ENCODE assay signal across 8 mouse cellular contexts in the genomic region with DNA sequence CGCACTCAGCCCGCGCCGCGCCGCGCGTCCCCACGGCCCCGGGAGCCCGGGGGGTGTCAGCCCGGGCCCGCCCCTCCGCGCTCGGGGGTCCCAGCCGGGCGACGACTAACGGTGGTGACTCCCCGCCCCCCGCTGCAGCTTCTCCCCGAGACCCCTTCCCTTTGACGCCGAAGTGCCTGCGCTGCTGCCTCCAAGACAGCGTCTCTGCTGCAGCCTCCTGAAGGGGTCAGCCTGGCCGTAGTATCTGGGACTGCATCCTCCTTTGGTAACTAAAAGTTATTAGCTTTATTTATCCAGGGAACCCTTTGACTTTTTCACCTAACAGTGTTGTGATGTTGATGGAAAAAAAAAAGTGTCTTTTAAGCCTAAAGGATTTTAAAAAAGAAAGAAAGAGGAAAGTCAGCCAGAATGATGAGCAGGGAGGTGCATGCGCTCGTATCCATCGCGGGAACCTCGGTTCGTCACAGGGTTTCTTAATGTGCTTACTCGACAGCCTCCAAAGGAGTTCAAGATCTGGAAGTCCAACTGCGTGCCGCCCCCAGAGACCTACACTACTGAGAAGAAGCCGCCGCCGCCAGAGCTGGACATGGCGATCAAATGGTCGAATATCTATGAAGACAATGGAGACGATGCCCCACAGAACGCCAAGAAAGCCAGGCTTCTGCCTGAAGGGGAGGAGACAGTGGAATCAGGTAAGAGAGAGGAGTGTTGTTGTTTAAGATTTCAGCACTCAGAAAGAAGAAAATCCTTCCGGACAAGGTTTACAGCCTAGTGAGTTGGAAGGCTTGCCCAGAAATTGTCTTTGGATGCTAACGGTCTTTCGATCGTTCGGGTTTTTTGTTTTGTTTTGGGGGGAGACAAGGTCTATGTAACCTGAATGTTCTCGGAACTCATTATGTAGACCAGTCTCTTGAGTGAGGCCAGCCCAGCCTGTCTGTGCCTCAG. TPM values are rescaled to one million over a fixed set of nuclear protein-coding genes. Genes with fewer than 3 reads are reported as not detected.
DNase-seq lines count a peak whose midpoint lies in the region; ATAC-seq and TF ChIP-seq lines count a peak whose summit lies in the region.

No protein-coding gene starts in this region.

- no peak for TF ChIP-seq POLR2A in thymus, adult 2 months (IDR thresholded peaks at IDR 0.05; ENCODE audit: control insufficient read depth, extremely low read depth, insufficient read depth, low read length, poor library complexity)
- no peak for TF ChIP-seq POLR2A in liver, adult 2 months (IDR thresholded peaks at IDR 0.05; ENCODE audit: extremely low read depth, insufficient read depth, low read length)
- TF ChIP-seq POLR2A in small intestine, adult 2 months (IDR thresholded peaks at IDR 0.05; ENCODE audit: low read depth, low read length), result no peak

- DNase-seq in embryo, embryonic 10 days (ENCODE audit: low spot score), result peak; percentile 54
- DNase-seq in embryo, embryonic 9.5 days (ENCODE audit: extremely low spot score), result no peak
- peak; percentile 39 for DNase-seq in thymus, adult 2 months
- DNase-seq in thymus, postnatal 25 days, result no peak
- DNase-seq in liver, adult 2 months (ENCODE audit: extremely low read depth, low read depth, low spot score), result no peak
- no peak for DNase-seq in right cerebral cortex, postnatal 25 days

- H3K9me3 ChIP-seq in heart, embryonic 16.5 days (replicated peaks; ENCODE audit: control insufficient read depth, low read length), result no peaks in the 10 kb centered on the region

- H3K79me2 ChIP-seq in liver, adult 2 months (ENCODE audit: control insufficient read depth, insufficient read depth, low read length), result peaks cover 16% of the 10 kb centered on the region; the same call in 1 of the 2 replicates

- no peak for TF ChIP-seq CTCF in thymus, adult 2 months (IDR thresholded peaks at IDR 0.05; ENCODE audit: borderline replicate concordance, control insufficient read depth, extremely low read depth, insufficient read depth, low read length, poor library complexity)
- 0 out of 2 replicates have a peak, but pooled peaks have one; percentile 12 for TF ChIP-seq CTCF in liver, adult 2 months (IDR thresholded peaks at IDR 0.05; ENCODE audit: low read depth, low read length)
- no peak for TF ChIP-seq CTCF in small intestine, adult 2 months (IDR thresholded peaks at IDR 0.05; ENCODE audit: extremely low read depth, insufficient read length, insufficient replicate concordance, low read depth, low read length)

- H3K27ac ChIP-seq in thymus, adult 2 months (ENCODE audit: control insufficient read depth, insufficient read depth, low read length), result no peak overlapping the region
- peak overlapping the region; percentile 77; the same call in 1 of the 2 replicates for H3K27ac ChIP-seq in heart, embryonic 16.5 days (ENCODE audit: low read length)
- no peak overlapping the region for H3K27ac ChIP-seq in liver, adult 2 months (replicated peaks; ENCODE audit: insufficient read depth, low read depth, low read length)
- H3K27ac ChIP-seq in small intestine, adult 2 months (ENCODE audit: insufficient read depth, low read depth, low read length), result no peak overlapping the region

- H3K27me3 ChIP-seq in thymus, adult 2 months (ENCODE audit: control insufficient read depth, insufficient read depth, low read length), result no peaks in the 10 kb centered on the region
- no peaks in the 10 kb centered on the region for H3K27me3 ChIP-seq in heart, embryonic 16.5 days (ENCODE audit: control insufficient read depth, insufficient read depth, low read length)
- no peaks in the 10 kb centered on the region for H3K27me3 ChIP-seq in liver, adult 2 months (ENCODE audit: control insufficient read depth, insufficient read depth, low read length)
- no peaks in the 10 kb centered on the region for H3K27me3 ChIP-seq in small intestine, adult 2 months (ENCODE audit: control insufficient read depth, insufficient read depth, low read length)

- peak; percentile 10; the same call in 1 of the 2 replicates for ATAC-seq in heart, embryonic 16.5 days (replicated peaks; ENCODE audit: extremely low read depth, insufficient read depth, low FRiP score)

- H3K4me1 ChIP-seq in thymus, adult 2 months (replicated peaks; ENCODE audit: control insufficient read depth, insufficient read depth, low read length), result peaks cover 14% of the 10 kb centered on the region
- peaks cover 21% of the 10 kb centered on the region for H3K4me1 ChIP-seq in heart, embryonic 16.5 days (ENCODE audit: control insufficient read depth, insufficient read depth, low read length)
- H3K4me1 ChIP-seq in liver, adult 2 months (ENCODE audit: control insufficient read depth, insufficient read depth, low read length), result peaks cover 16% of the 10 kb centered on the region
- peaks cover 8% of the 10 kb centered on the region; the same call in 1 of the 2 replicates for H3K4me1 ChIP-seq in small intestine, adult 2 months (ENCODE audit: control insufficient read depth, insufficient read depth, insufficient read length, low read length)

- H3K36me3 ChIP-seq in thymus, adult 2 months (ENCODE audit: control insufficient read depth, insufficient read depth, low read length), result peaks cover 12% of the 10 kb centered on the region
- peaks cover 8% of the 10 kb centered on the region; the same call in 1 of the 2 replicates for H3K36me3 ChIP-seq in heart, embryonic 16.5 days (ENCODE audit: control insufficient read depth, insufficient read depth)
- peaks cover 16% of the 10 kb centered on the region for H3K36me3 ChIP-seq in liver, adult 2 months (ENCODE audit: control insufficient read depth, insufficient read depth, low read length)
- H3K36me3 ChIP-seq in small intestine, adult 2 months (ENCODE audit: control insufficient read depth, insufficient read depth, low read length), result peaks cover 31% of the 10 kb centered on the region

- H3K4me2 ChIP-seq in heart, embryonic 16.5 days (ENCODE audit: low read depth, low read length), result peak overlapping the region; percentile 84

- peak overlapping the region; percentile 94 for H3K4me3 ChIP-seq in thymus, adult 2 months (ENCODE audit: control insufficient read depth, insufficient read depth, low read length)
- peak overlapping the region; percentile 92 for H3K4me3 ChIP-seq in heart, embryonic 16.5 days (ENCODE audit: low read length)
- peak overlapping the region; percentile 99 for H3K4me3 ChIP-seq in liver, adult 2 months (ENCODE audit: insufficient read depth, low read depth, low read length)
- peak overlapping the region; percentile 71 for H3K4me3 ChIP-seq in small intestine, adult 2 months (ENCODE audit: low read depth, low read length)

- peak overlapping the region; percentile 86 for H3K9ac ChIP-seq in heart, embryonic 16.5 days (ENCODE audit: low read length)
- peak overlapping the region; percentile 99 for H3K9ac ChIP-seq in liver, adult 2 months (ENCODE audit: low read depth, low read length)

- WGBS in thymus, adult 2 months, result 23% methylated on average over 50 of the region's 50 CpGs
- WGBS in heart, embryonic 16.5 days, result 16% methylated on average over 49 of the region's 50 CpGs
- 16% methylated on average over 50 of the region's 50 CpGs for WGBS in liver, adult 2 months
- 12% methylated on average over 50 of the region's 50 CpGs for WGBS in small intestine, adult 2 months

RNA-seq across cellular contexts. Expression of a gene that starts 0.9 kb away (rescaled TPM):
- 19.2 and 20.6 TPM in 2 replicates for polyA plus RNA-seq in thymus, adult 2 months (2012; rRNA removed)
- polyA plus RNA-seq in heart, embryonic 16.5 days (2015; fragmentation: Nextera tagmentation; extraction: Ambion mirVana), result 39.6 and 45.5 TPM in 2 replicates
- total RNA-seq in liver, adult 2 months (2014; rRNA removed), result 6.7 and 8.2 TPM in 2 replicates
- 3.6 and 3.7 TPM in 2 replicates for polyA plus RNA-seq in liver, adult 2 months (2012; rRNA removed)
- 14.8 and 20.0 TPM in 2 replicates for polyA plus RNA-seq in small intestine, adult 2 months (2012; rRNA removed)

RNA-seq across cellular contexts. Expression of a gene that starts 16.1 kb away (rescaled TPM):
- 17.3 and 21.1 TPM in 2 replicates for polyA plus RNA-seq in thymus, adult 2 months (2012; rRNA removed)
- polyA plus RNA-seq in heart, embryonic 16.5 days (2015; fragmentation: Nextera tagmentation; extraction: Ambion mirVana), result 41.8 and 49.1 TPM in 2 replicates
- total RNA-seq in liver, adult 2 months (2014; rRNA removed), result 12.0 and 15.3 TPM in 2 replicates
- 4.7 and 5.7 TPM in 2 replicates for polyA plus RNA-seq in liver, adult 2 months (2012; rRNA removed)
- 3.5 and 7.9 TPM in 2 replicates for polyA plus RNA-seq in small intestine, adult 2 months (2012; rRNA removed)

RNA-seq across cellular contexts. Expression of a gene that starts 49.0 kb away (rescaled TPM):
- 3.5 and 4.6 TPM in 2 replicates for polyA plus RNA-seq in thymus, adult 2 months (2012; rRNA removed)
- 10.2 and 10.3 TPM in 2 replicates for polyA plus RNA-seq in heart, embryonic 16.5 days (2015; fragmentation: Nextera tagmentation; extraction: Ambion mirVana)
- total RNA-seq in liver, adult 2 months (2014; rRNA removed), result 5.4 and 7.9 TPM in 2 replicates
- 1.3 and 1.7 TPM in 2 replicates for polyA plus RNA-seq in liver, adult 2 months (2012; rRNA removed)
- polyA plus RNA-seq in small intestine, adult 2 months (2012; rRNA removed), result 2.0 and 3.8 TPM in 2 replicates

Comparison
In these comparisons a context has a peak if more than half of its experiments do, and no peak if none do; other contexts are left out.
1. DNase-seq: peak in embryo, embryonic 10 days (single experiment) and thymus, adult 2 months (single experiment); none in embryo, embryonic 9.5 days (single experiment), thymus, postnatal 25 days (single experiment), liver, adult 2 months (single experiment) and right cerebral cortex, postnatal 25 days (single experiment).
2. Peak in every context shown above with its lines, with median percentiles within 50 percentile points of each other: H3K4me3 ChIP-seq.